Mouse (Mus musculus) frontal cortex, postnatal 10 days (tissue): ENCODE results near the gene Fam214a.
"Not testable (repeated sequence)": the region's sequence is repeated elsewhere in the genome, so short reads cannot be mapped to it uniquely, and the experiment has no call there.

Experiments
- DNase-seq, 2 experiments: peaks; one replicate each; pipeline ENCODE4 v3.0.0; 2022; ENCODE audit warnings: low spot score in 2 of 2, mixed read lengths in 1 of 2

The Fam214a gene

DNA sequence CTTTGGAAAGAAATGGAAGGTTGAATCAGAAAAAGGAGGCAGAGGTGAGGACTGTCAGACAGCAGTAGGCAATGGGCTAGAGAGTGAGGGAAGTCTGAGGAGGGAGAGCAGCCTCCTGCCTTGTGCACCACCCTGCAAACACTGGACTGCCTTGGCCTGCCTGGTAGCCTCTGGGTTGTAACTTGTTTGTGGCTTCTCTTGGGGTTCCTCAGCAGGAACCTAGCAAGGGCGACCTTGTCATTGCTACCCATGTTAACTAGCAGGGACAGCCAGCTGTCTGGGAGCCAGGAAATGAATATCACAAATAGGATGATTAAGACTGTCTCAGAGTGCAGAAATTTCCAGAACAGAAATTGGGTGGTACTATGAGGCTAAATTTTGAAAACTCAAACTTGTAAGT, 27.2 kb downstream of the Fam214a start:
- no peak for DNase-seq

DNA sequence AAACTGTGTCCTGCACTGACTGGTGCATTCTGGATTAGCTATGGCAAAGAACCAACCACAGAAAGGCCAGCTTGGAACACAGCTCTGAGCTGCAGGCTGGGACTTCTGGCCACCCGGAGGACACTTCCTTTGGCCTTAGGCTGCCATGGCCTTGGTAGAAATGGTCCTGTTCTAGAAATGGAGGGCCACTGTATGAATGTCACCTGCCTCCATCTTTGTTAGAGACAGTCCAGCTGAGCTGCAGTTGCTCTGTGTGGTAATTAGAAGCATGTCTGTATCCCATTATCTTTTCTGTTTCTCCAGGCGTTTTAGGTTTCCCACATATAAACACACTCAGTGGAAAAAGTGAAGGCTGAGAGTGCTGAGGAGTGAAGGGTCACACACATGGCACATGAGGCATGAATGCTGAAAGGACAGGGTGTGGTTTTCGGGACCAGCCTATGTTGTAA, 29.0 kb downstream of the Fam214a start:
- no peak for DNase-seq

DNA sequence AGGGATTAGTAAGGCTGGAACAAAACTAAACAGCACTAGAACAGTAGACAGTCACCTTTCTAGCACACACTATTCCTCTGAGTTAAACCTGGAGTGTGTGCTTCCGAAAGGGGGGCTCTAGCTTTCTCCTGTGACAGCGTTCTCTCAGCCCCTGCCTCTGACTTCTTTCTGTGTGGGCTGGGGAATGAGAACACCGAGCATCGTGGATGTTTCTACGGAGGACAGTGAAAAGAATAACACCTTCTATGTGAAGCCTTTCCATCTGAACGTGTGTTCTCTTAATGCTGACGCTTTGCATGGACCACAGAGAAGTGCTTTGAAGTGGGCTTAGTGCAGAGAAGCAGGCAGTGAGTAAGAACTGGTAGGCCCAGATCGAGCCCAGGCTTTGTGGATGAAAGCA, 29.5 kb downstream of the Fam214a start:
- DNase-seq = no peak

DNA sequence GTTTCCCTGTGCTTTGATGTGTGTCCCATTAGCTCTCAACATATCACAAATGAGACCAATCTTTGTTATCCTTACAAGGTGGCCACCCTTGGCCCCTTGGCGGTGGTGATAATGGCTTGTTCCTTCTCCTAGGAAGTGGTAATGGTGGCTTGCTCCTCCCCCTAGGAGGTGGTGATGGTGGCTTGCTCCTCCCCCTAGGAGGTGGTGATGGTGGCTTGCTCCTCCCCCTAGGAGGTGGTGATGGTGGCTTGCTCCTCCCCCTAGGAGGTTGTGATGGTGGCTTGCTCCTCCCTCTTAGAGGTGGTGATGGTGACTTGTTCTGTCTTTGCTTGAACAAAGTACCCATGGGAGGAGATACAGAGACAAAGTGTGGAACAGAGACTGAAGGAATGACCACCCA, 30.0 kb downstream of the Fam214a start:
- DNase-seq = not testable (repeated sequence)

DNA sequence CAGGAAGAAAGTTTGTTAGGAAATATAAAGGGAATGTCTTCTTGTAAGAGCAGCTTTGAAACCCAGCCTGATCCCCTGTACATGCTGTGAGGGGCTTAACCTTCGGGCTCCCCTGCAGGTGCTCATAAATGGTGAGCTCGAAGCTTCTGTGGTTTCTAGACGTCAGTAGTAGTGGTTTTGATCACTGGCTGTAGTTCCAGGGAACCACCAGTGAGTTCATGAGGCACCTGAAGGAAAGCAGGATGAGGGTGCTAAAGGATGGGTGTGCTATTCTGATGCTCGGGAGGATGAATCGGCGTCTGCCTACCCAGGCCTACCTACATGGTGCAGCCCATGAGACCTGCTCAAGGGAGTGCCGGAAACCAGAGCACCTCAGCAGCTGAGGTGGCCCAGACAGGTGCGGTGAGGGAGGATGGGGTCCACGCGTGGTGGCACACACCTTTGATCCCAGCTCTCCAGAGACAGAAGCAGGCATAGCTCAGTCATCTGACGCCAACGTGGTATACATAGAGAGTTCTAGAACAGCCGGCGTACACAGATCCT, 32.6 kb downstream of the Fam214a start:
- DNase-seq = no peak

DNA sequence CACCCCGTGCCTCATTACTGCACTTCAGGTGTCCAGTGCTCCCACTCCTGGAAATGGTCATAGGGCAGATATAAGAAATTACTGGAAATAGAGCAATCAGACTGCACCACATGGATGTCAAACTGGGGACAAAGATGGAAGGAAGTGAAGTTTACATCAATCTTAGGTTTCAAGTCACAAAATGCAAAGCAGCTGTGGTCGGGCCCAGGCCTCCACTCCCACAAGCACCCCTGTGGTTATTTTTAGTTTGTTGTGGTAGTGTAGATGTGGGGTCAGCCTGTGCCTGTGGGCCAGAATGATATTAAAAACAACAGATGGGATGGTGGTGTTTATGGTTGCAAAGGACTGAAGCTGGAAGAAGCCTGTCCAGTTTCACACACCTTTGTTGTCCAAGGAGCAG, 33.1 kb downstream of the Fam214a start:
- DNase-seq = no peak

DNA sequence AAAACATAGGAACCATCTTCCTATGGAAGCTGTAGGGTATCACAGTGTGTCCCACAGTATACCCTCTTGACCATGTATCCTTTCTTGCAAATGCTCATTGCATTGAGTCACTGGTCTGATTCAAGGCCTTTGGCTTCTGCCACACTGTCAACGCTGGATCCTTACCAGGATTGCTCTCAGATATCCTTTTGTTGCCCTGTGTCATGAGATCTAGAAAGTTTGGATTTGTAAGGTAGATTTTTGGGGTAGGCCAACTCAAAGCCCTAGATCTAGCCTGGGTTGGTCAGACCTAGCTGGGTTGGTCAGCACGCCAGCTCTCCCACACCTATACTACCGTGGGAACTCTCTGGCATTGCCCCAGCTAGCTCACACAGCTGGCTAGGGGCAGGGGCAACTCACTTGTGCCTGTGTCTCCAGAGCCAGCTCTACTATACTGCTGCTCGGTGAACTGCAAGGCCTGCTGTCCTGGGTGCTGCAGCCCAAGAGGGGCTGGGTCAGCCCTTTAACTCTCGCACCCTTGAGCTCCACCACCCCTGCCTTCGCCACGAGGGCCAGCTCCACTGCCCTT, 36.3 kb downstream of the Fam214a start:
- DNase-seq = no peak

DNA sequence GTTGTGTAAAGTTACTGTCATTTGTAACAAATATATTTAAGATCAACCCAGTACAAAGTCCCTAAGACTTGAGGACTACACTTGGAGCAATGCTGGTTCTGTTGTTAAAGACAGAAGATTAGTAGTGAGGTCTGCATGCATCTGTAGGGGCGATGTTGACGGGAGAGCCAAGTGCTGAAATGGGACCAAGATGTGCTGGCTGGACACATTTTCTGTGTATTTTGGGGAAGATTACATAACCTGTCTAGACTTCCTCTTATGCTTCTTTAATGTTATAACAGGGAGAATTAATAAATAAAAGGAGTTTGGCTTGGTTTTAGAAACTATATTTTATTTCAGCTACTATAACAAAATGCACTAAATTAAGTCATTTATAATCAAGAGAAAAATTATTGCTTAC, 37.3 kb downstream of the Fam214a start:
- no peak for DNase-seq

DNA sequence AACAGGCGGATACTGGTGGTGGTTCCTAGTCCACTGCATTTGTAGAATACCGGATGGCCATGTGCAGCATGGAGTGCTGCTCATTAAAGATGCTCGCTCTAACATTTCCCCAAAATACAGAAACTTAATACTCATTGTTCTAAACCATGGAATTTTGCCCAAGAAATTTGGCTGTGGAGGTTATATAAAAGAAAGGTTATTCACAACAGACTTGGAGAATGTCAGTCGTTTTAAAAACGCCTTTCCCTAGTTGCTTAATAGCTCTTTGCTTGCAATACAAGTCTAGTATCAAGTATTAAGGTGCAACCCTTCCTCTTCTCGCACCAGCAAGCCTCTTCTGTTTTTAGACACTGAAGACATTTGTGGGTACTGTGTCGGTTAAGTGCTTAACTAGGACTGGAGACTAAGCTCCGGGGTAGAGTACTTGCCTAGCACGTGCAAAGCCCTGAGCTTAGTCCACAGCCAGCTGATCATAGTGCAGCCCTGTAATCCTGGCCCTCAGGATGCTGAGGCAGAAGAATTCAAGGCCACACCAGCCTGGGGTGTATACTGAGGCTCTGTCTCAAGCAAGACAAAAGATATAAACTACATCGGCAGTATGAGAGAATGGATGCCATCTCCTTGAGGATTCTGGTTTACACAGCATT, 42.0 kb downstream of the Fam214a start:
- no peak for DNase-seq

DNA sequence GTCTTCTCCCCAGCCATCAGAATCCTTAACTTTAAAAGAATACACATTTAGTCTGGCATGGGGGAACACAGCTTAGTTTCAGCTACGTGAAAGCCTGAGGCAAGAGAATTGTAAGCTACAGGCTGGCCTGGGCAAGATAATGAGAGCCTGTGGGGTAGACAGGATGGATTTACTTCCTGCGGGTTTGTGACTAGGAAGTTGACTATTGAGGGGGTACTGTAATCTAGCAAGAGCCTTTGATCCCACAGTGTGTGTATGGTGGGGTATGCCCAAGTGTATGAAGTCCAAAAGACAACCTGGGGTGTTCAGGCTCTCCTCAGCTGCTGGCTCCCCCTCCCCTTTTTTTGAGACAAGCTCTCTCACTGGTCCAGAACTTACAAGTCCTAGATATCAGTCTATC, 43.7 kb downstream of the Fam214a start:
- DNase-seq = no peak

DNA sequence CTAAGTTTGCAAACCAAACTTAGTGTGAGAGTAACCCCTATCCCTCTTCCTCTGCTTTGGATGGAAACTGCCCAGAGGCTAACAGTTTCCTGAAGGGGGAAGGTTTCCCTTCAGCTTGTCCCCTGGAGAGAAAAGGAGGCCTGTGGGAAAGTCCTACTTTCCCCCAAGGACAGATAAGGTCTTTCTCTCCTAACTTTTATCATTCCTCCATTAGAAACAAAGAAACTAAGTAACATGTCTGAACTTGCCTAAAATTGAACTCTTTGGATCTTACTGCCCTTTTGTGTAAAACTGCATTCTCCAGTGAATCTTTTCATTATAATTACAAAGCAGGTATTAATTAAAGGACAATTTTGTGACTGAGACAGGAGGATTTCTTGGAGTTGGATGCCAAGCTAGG, 45.3 kb downstream of the Fam214a start:
- DNase-seq = no peak

DNA sequence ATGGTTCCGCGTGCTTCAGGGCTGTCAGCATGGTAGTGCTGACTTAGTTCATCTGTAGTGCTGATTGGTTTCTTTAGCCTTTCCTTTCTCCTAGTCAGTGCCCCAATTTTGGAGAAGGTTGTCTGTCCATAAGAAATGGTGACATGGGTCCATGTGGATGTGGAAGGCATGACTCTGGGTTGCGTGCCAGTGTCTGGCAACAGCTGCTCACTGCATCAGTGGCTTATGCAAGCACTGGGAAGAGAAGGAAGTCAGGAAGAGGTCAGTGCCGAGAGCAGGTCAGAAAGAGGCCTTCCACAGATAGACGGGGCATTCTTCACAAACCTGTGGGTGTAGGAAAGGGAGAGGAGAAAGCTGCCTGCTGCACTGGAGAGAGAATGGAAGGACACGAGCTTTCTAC, 48.3 kb downstream of the Fam214a start:
- DNase-seq = no peak

DNA sequence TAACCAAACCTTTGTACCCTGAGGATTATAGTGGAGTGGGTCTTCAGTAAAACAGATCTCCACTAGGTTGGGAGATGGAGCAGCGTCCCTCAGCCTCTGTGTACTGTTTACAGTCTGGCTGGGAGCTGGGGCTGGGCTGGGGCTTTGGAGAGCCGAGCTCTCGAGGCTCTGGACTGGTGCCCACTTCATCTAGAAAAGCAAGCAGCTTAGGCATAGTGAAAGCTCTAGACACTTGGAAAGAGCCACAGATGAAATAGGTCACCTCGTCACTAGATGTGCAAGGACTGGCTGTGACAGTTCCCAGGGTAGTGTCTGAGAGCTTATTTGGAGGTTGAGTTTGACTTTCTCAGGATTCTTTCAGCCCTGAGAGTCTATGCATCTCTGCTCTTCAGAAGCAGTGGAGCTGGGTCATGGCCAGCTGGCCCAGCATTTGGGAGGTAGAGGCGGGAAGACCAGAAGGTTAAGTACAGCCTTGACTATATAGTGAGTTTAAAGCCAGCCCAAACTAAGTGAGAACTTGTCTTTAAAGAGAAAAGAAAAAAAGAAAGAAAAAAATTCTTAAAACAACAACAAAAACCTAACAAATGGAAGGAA, 49.0 kb downstream of the Fam214a start:
- no peak for DNase-seq

DNA sequence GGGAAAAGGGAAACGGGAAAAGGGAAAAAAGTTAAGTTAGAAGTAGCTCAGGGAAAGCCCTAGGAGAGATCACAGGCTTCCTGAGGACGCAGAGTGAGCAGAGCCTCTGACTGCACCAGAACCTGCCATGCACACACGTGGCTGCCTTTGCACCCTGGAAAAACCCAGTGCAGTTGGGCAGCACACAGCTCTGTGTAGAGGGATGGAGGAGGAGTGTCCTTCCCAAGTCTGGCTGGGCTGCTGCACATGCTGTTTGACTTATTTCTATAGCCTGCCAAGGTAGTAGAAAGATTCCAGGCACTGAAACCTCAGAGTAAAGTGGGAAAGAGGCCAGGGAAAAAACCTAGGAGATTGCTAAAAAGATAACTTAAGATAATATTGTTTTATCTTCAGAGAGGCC, 49.6 kb downstream of the Fam214a start:
- no peak for DNase-seq

DNA sequence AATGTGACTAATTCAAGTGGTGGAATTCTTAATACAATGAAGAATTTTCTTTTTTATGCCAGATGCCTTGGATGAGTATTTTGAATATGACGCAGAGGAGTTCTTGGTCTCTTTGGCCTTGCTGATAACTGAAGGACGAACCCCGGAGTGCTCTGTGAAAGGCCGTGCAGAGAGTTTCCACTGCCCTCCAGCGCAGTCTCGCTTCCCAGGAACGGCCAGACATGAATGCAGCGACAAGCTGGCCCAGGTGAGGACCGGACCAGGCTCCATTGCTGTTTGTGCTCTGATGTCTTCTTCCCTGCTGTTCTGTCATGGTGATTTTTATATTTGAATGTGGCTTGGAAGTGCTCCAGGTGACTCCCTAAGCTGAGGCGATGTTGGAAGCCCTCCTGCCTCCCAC, 51.5 kb downstream of the Fam214a start:
- DNase-seq = no peak

DNA sequence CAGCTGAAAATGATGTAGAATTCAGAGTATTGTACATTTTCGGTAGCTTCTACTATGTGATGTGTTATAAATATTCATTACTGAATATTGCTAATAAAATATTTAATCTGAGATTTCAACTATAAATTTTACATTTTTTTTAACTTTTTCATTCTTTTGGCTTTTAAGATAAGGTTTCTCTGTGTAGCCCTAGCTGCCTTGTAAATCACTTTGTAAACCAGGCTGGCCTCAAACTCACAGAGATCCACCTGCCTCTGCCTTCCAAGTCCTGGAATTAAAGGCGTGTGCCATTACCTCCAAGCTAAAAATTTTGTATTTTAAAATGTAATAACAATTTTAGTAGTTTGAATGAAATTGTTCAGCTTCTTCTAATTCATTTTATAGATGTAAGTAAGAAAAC, 63.9 kb downstream of the Fam214a start:
- no peak for DNase-seq

DNA sequence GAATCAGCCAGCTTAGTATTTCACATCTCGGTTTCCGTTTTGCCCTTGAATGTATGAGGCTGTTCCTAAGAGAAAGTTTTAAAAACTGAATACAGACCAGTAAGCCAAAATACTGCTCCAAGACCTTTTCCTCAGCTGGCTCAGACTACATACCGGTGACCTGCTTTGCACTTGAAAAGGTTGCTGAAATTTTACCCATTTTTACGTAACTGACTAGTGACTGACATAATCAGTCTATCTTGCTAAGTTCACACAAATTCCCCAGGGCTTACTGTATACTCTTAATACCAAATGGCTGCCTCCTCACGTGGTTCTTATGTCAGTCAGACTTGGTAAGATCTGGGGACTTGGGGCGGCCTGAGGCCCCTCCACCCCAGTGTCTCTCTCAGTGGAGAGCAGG, 66.5 kb downstream of the Fam214a start:
- no peak for DNase-seq

DNA sequence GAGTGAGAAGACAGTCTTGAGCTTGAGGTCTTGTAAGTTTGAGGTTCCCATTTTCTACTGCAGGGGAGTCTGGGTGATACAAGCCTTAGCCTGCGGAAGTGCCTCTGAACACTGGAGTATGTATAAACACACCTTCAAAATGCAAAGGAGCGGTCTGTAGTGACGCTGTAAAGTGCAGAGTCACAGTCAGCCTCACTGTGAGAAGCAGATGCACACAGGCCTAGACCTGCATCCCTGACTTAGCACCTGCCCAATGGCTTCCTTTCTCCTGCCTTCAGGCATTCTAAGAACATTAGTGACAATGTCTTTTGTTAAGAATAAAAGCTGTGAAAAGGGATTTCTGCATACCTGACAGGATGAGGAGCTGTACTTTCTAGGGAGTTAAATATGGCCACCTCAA, 66.9 kb downstream of the Fam214a start:
- no peak for DNase-seq

DNA sequence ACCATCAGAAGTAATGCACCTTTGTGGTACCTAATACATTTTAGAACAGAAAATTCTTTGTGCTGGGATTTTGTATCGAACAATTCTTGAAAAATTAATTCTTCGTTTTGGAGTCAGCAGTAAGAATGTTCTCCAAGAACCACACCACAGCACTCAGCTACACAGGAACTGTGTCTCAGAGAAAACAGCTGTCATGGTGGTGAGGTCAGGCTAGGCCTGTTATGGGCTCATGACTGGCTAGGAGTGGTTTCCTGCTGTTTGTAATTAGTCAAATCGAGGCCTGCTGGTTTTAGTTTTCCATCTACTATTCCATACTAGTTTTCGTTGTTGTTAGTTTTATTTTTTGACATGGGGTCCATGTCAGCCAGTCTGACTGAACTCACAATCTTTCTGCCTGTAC, 67.9 kb downstream of the Fam214a start:
- DNase-seq = no peak

DNA sequence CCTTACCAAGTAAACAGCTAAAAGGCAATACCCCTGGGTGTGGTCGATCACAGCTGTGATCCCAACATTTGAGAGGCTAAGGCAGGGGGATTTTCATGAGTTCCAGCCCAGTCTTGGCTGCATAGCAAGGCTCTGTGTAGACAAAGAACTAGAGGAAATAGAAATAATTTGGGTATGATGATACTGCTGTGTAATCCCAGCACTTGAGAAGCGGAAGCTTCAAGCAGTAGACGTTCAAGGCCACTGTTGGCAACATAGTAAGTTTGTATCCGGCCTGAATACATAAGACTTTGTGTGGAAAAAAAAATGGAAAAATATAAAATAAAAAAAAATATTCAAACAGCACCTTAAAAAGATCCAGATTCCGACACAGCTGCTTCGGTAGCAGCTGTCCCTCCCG, 69.9 kb downstream of the Fam214a start:
- no peak for DNase-seq

DNA sequence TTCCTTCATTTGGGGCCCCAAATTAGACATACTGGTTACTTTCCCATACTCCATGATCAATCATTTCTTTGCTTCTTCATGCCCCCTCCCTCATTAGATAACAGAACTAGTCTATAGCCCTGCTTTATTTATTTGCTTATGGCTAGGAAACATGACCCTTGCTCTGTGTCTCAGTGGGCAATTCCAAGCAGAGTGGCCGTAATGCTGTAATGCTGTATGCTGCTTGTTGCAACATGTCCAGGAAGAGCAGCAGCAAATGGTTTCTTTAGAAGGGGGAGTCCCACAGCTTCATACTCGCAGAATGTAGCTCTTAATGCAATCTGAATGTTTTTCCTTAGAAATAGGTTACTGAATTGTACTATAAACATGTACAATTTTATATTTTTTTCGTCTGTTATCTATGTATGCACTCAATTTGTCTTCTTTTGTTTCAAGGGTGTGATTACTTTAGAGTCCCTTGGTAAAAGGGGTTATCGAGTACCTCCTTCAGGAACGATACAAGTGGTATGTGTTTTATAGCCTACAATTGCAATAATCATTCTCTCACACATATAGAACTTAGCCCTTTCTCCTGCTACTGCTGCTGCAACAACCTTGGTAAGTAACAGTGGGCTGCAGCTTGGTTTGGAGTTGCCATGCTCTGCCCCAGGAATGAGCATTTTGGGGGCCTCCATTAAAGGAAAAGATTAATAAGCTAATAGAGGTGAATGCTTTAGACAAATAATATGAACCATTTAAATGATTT, 70.6 kb downstream of the Fam214a start:
- DNase-seq = no peak

DNA sequence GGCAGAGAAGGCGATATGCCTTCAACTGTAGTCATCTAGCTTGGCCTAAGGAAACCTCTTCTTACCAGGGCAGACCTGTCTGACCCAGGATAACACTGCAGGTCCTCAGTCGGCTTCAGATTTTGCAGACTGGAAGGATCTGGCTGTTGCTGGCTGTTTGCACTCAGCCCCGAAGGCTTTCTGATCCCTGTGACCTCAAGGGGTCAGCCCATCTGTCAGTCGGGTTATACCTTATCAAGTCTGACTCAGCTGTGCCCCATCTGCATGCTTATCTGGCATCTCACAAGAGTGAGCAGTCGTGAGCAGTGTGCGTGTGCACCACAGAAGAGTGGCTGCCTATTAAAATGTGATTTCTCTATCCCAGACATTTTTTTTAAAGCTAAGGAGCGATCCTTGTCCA, 71.4 kb downstream of the Fam214a start:
- DNase-seq = no peak

DNA sequence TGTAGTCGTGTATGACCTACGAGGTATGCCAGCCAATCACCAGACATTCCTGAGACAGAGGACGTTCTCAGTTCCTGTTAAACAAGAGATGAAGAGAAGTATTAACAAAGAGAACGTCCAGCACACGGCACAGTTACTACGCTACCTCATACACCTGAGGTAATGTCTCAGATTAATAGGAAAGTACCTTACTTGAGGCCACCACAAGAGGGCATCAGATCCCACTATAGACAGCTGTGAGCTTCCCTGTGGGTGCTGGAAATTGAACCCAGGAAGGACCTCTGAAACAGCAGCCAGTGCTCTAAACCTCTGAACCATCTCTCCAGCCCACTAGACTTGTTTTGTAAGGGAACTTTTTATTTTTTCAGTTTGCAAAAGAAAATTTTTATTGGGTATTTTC, 73.0 kb downstream of the Fam214a start:
- no peak for DNase-seq
